In genomic region chr2:90976590-90976989, GRCm38 (mm10) we compare ENCODE assay signal across 20 mouse cellular contexts. TPM values are rescaled to one million over a fixed set of nuclear protein-coding genes. Genes with fewer than 3 reads are reported as not detected.
"Had no signal": no experiment of that assay in that cellular context is flagged by ENCODE, and none has a peak within 500 bp of the region (broad histone marks: within the 10 kb centered on the region; RNA-seq: fewer than 3 reads in every experiment).

No protein-coding gene starts in this region.

- H3K4me3 ChIP-seq: limb, embryonic 10.5 days; limb, embryonic 13.5 days; liver, embryonic 12.5 days; liver, embryonic 15.5 days; lung, embryonic 15.5 days; myocyte; neural tube, embryonic 13.5 days had no signal

- H3K4me1 ChIP-seq: limb, embryonic 10.5 days; limb, embryonic 13.5 days; lung, embryonic 15.5 days; neural tube, embryonic 13.5 days had no signal

- ATAC-seq: liver, embryonic 12.5 days; midbrain, embryonic 16.5 days had no signal

- H3K27me3 ChIP-seq: limb, embryonic 13.5 days; liver, embryonic 12.5 days; liver, embryonic 15.5 days; lung, embryonic 15.5 days; neural tube, embryonic 13.5 days had no signal

- H3K9ac ChIP-seq: limb, embryonic 13.5 days; liver, embryonic 12.5 days; liver, embryonic 15.5 days; lung, embryonic 15.5 days; neural tube, embryonic 13.5 days had no signal

- H3K27ac ChIP-seq: limb, embryonic 10.5 days; limb, embryonic 13.5 days; liver, embryonic 12.5 days; liver, embryonic 15.5 days; lung, embryonic 15.5 days; neural tube, embryonic 13.5 days had no signal

- H3K4me2 ChIP-seq: limb, embryonic 13.5 days; liver, embryonic 12.5 days; liver, embryonic 15.5 days; lung, embryonic 15.5 days; midbrain, embryonic 11.5 days; neural tube, embryonic 13.5 days had no signal

- DNase-seq: kidney, adult 9 months; kidney, postnatal 14 days; kidney, postnatal 4 days; layer of hippocampus, postnatal 36 days; liver; lung, adult 18-20 months; lung, postnatal 10 days; lung, postnatal 36 days; thymus, adult 18-20 months; thymus, postnatal 36 days had no signal

- H3K36me3 ChIP-seq: lung, embryonic 15.5 days had no signal

- H3K9me3 ChIP-seq: limb, embryonic 10.5 days; limb, embryonic 13.5 days; liver, embryonic 12.5 days; liver, embryonic 15.5 days; lung, embryonic 15.5 days; neural tube, embryonic 13.5 days had no signal

RNA-seq across cellular contexts. Expression of gene Rapsn, which starts 58.8 kb away (rescaled TPM):
- total RNA-seq: megakaryocyte-erythroid progenitor cell, adult 5-6 weeks had no signal
